Mouse (Mus musculus): ENCODE measurements at regions not wholly inside any gene's neighbourhood (a gene's known extent, or its start where the extent isn't known, plus 50 kb on each side); places are given as distances from the start of the nearest gene placed in this dataset.

GRCm38 (mm10) chr2:103891240-103891767 is 66.5 kb upstream of the Lmo2 start:
- no peak for TF ChIP-seq CTCF (IDR thresholded peaks at IDR 0.05)
- no peak for TF ChIP-seq POLR2A (IDR thresholded peaks at IDR 0.05; ENCODE audit: insufficient read depth, low read depth, low read length)
- no peak for TF ChIP-seq EP300 (IDR thresholded peaks at IDR 0.05; ENCODE audit: insufficient read depth, low read depth, low read length)

Measured in heart, adult 2 months (tissue).